Mouse (Mus musculus) stomach, embryonic 15.5 days (tissue): ENCODE results near the gene Slc6a16. TPM values are rescaled to one million over a fixed set of nuclear protein-coding genes. Genes with fewer than 3 reads are reported as not detected.
"Not testable (repeated sequence)": the region's sequence is repeated elsewhere in the genome, so short reads cannot be mapped to it uniquely, and the experiment has no call there.

Source experiments
- ATAC-seq: fragments of 200-750 bp; cut with Nextera tagmentation; 2 replicates; pipeline ENCODE4 v1.8.0; 2017; ENCODE audit warnings: low read depth, moderate number of reproducible peaks, moderate TSS enrichment; ENCODE audit not compliant: insufficient read depth, low FRiP score
- H3K27ac ChIP-seq: fragments of 300-500 bp; sonication (generic); 2 replicates; pipeline ENCODE4 v1.5.1; 2015; ENCODE audit warnings: mild to moderate bottlenecking, inconsistent platforms
- H3K27me3 ChIP-seq: fragments of 300-500 bp; sonication (generic); replicated peaks from 2 replicates; pipeline ENCODE4 v1.6.1; 2015; ENCODE audit warnings: inconsistent platforms
- H3K36me3 ChIP-seq: fragments of 300-500 bp; sonication (generic); 2 replicates; pipeline ENCODE4 v1.6.1; 2015; ENCODE audit warnings: inconsistent platforms
- H3K4me1 ChIP-seq: fragments of 300-500 bp; sonication (generic); 2 replicates; pipeline ENCODE4 v1.6.1; 2015; ENCODE audit warnings: inconsistent platforms
- H3K4me2 ChIP-seq: fragments of 300-500 bp; sonication (generic); 2 replicates; pipeline ENCODE4 v1.6.1; 2015; ENCODE audit warnings: mild to moderate bottlenecking, inconsistent platforms
- H3K4me3 ChIP-seq: fragments of 300-500 bp; sonication (generic); replicated peaks from 2 replicates; pipeline ENCODE4 v1.5.1; 2015; ENCODE audit warnings: inconsistent platforms
- H3K9ac ChIP-seq: fragments of 300-500 bp; sonication (generic); 2 replicates; pipeline ENCODE4 v1.6.1; 2015; ENCODE audit warnings: inconsistent platforms
- H3K9me3 ChIP-seq: fragments of 300-500 bp; sonication (generic); 2 replicates; pipeline ENCODE4 v1.6.1; 2016; ENCODE audit warnings: inconsistent platforms
- WGBS: fragments of 180-500 bp; shearing (Covaris S2); methylation state at CpG from one replicate; pipeline ENCODE4 v1.1.7; 2015; 5-methylcytosine and 5-hydroxymethylcytosine counted together
- polyA plus RNA-seq: library from polyadenylated mRNA; unstranded; fragments of >200 nt; fragmentation: Nextera tagmentation; extraction: Ambion mirVana; gene quantifications from 2 replicates; pipeline ENCODE4 v1.2.1, GENCODE M21; 2015

Gene Slc6a16
- polyA plus RNA-seq, 1 experiment from 2014 or later: not detected

- H3K4me2 ChIP-seq: peak overlapping the region; percentile 44
- ATAC-seq: 0 out of 2 replicates have a peak, but pooled peaks have one; percentile 9
- peak overlapping the region; percentile 20 for H3K4me3 ChIP-seq
- H3K4me1 ChIP-seq: peaks cover 31% of the 10 kb centered on the region
- peaks cover 15% of the 10 kb centered on the region; the same call in 1 of the 2 replicates for H3K36me3 ChIP-seq
- 0 out of 2 replicates have a peak overlapping the region, but pooled peaks have one; percentile 14 for H3K9ac ChIP-seq
- no peak overlapping the region for H3K27ac ChIP-seq
- WGBS: 41% methylated on average over 17 of the region's 17 CpGs
- peaks cover 4% of the 10 kb centered on the region; the same call in 1 of the 2 replicates for H3K27me3 ChIP-seq
- H3K9me3 ChIP-seq: no peaks in the 10 kb centered on the region
These were observed 5.2 kb upstream of the Slc6a16 start for GRCm38 (mm10) chr7:45235656-45236180.

DNA sequence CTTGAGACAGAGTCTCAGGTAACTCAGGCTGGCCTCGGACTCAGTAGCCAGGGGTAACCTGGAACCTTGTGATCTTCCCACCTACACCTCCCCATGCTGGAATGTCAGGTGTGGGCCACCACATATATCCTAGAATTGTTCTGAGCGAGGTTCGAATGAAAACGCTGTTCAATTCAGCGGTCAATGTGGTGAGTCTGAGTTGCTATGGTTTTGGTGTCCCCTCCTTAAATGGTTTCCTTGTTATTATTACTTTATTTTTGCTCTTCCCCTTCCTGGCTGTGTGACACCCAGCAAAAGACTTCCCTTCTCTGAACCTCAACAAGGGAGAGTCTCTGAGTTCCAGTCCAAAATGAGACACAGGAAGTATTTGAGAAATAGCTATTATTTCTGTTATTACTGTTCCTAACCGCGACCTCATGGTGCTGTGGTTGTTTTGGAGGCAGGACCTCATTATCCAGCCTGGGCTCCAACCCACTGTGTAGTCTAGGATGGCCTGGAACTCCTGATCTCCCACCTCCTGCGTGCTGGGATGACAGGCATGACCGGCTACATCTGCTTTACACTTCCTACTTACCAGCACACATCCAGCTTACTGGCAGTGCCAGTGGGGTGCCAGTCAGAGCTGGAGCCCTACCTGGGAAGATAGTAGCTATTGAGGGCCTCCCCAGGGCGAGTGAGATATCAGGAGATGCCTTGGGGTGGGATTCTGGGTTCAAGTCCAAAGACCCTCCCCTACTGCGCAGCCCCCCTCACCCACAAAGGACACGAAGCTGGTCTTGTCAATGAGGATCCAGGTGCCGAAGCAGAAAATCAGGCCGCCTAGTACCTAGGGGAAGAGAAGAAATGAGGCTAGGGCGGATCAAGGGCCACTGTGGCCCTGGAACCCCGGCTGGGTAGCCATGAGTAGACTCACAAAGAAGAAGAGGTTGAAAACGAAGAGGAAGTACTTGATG, 2.9 kb upstream of the Slc6a16 start:
- Histone ChIP-seq H3K9ac (no peak overlapping the region), H3K4me3 (0 out of 2 replicates have a peak overlapping the region, but pooled peaks have one; percentile 1), H3K9me3 (no peaks in the 10 kb centered on the region), H3K4me1 (peaks cover 32% of the 10 kb centered on the region), H3K27ac (0 out of 2 replicates have a peak overlapping the region, but pooled peaks have one; percentile 13), H3K27me3 (peaks cover 4% of the 10 kb centered on the region; the same call in 1 of the 2 replicates), H3K4me2 (no peak overlapping the region; the same call in 1 of the 2 replicates), H3K36me3 (no peaks in the 10 kb centered on the region)
- no peak for ATAC-seq
- 73% methylated on average over 17 of the region's 17 CpGs for WGBS

- Histone ChIP-seq H3K27me3 (peaks cover 4% of the 10 kb centered on the region; the same call in 1 of the 2 replicates), H3K9me3 (no peaks in the 10 kb centered on the region), H3K4me1 (peaks cover 24% of the 10 kb centered on the region), H3K27ac (0 out of 2 replicates have a peak within 1 kb of the TSS, but pooled peaks have one; percentile 13), H3K9ac (no peak within 1 kb of the TSS), H3K4me3 (0 out of 2 replicates have a peak within 1 kb of the TSS, but pooled peaks have one; percentile 1), H3K36me3 (no peaks in the 10 kb centered on the region), H3K4me2 (peak within 1 kb of the TSS; percentile 21; the same call in 1 of the 2 replicates)
- no peak for ATAC-seq
- WGBS: 35% methylated on average over 20 of the region's 20 CpGs
These were observed 2.0 kb upstream of the Slc6a16 start, which contains the start of gene Cd37 for GRCm38 (mm10) chr7:45238723-45239496. Gene Cd37, minus strand, starts transcription at chr7:45239115.

DNA sequence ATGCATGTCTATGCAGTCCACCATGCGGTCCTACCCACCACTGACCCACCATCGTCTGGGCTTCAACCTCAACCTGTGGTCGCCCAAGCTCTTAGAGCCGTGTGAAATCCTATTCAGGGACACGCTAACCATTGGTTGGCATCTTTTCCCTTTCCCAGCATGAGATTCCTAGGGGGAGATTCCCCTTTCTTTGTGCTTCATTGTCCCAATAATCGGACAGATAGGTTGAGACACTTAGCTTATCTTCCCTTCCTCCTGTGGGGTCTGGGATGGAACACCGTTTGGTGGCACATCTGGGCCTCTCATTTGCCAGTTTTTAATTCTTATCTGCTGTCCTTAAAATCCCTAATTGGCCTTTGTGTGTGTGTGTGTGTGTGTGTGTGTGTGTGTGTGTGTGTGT, 776 bp upstream of the Slc6a16 start:
- Histone ChIP-seq H3K36me3 (no peaks in the 10 kb centered on the region), H3K27me3 (peaks cover 4% of the 10 kb centered on the region; the same call in 1 of the 2 replicates), H3K4me2 (no peak overlapping the region), H3K9me3 (no peaks in the 10 kb centered on the region), H3K9ac (no peak overlapping the region), H3K27ac (no peak overlapping the region), H3K4me3 (no peak overlapping the region), H3K4me1 (peaks cover 13% of the 10 kb centered on the region)
- 86% methylated on average over 7 of the region's 7 CpGs for WGBS
- ATAC-seq: no peak

GRCm38 (mm10) chr7:45241389-45241749, 484 bp downstream of the Slc6a16 start:
- Histone ChIP-seq H3K4me1 (peaks cover 6% of the 10 kb centered on the region), H3K4me2 (peak overlapping the region; percentile 54; the same call in 1 of the 2 replicates), H3K4me3 (no peak overlapping the region), H3K36me3 (no peaks in the 10 kb centered on the region), H3K27me3 (peaks cover 4% of the 10 kb centered on the region; the same call in 1 of the 2 replicates), H3K9ac (no peak overlapping the region), H3K9me3 (no peaks in the 10 kb centered on the region), H3K27ac (no peak overlapping the region)
- WGBS: 76% methylated on average over 6 of the region's 6 CpGs
- ATAC-seq: no peak

GRCm38 (mm10) chr7:45247666-45248065, 6.8 kb downstream of the Slc6a16 start:
- Histone ChIP-seq H3K27me3 (no peaks in the 10 kb centered on the region), H3K27ac (no peak overlapping the region), H3K4me1 (no peaks in the 10 kb centered on the region), H3K9ac (no peak overlapping the region), H3K36me3 (no peaks in the 10 kb centered on the region), H3K9me3 (no peaks in the 10 kb centered on the region), H3K4me2 (no peak overlapping the region), H3K4me3 (no peak overlapping the region)
- 50% methylated on average over 3 of the region's 3 CpGs for WGBS
- ATAC-seq: no peak

DNA sequence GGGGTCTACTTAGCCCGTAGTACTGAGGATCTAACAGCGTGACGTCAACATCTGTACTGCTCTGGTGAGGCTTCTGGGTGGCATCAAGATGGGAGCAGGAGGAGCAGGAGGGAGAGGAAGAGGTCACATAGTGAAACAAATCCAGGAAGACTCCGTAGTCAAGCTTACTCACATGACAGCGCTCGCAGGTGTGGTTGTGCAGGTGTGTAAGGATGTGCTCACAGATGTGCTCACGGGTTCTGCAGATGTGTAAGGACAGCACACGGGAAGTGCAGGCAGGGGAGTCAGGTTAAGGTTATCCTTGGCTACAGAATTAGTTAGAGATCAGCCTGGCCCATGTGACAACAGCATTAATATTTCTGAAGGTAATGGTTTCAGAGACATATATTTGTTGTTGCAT, 12.9 kb downstream of the Slc6a16 start:
- no peaks in the 10 kb centered on the region for H3K36me3 ChIP-seq
- WGBS: 72% methylated on average over 8 of the region's 8 CpGs
- H3K4me2 ChIP-seq: no peak overlapping the region
- no peaks in the 10 kb centered on the region for H3K4me1 ChIP-seq
- no peak overlapping the region for H3K4me3 ChIP-seq
- no peak overlapping the region for H3K27ac ChIP-seq
- no peak for ATAC-seq
- H3K27me3 ChIP-seq: no peaks in the 10 kb centered on the region
- H3K9ac ChIP-seq: no peak overlapping the region
- no peaks in the 10 kb centered on the region for H3K9me3 ChIP-seq

GRCm38 (mm10) chr7:45255822-45256221, 14.9 kb downstream of the Slc6a16 start:
- H3K27ac ChIP-seq, H3K27me3 ChIP-seq, H3K4me1 ChIP-seq, H3K9ac ChIP-seq, ATAC-seq, H3K36me3 ChIP-seq, H3K9me3 ChIP-seq, H3K4me3 ChIP-seq, H3K4me2 ChIP-seq: not testable (repeated sequence)
- WGBS: 68% methylated on average over 7 of the region's 7 CpGs

GRCm38 (mm10) chr7:45257063-45257840, 16.4 kb downstream of the Slc6a16 start:
- no peak overlapping the region for H3K4me2 ChIP-seq
- WGBS: 53% methylated on average over 11 of the region's 11 CpGs
- no peak overlapping the region for H3K9ac ChIP-seq
- no peaks in the 10 kb centered on the region for H3K27me3 ChIP-seq
- no peak overlapping the region for H3K27ac ChIP-seq
- ATAC-seq: no peak
- H3K36me3 ChIP-seq: no peaks in the 10 kb centered on the region
- H3K4me3 ChIP-seq: no peak overlapping the region
- H3K9me3 ChIP-seq: no peaks in the 10 kb centered on the region
- no peaks in the 10 kb centered on the region for H3K4me1 ChIP-seq

DNA sequence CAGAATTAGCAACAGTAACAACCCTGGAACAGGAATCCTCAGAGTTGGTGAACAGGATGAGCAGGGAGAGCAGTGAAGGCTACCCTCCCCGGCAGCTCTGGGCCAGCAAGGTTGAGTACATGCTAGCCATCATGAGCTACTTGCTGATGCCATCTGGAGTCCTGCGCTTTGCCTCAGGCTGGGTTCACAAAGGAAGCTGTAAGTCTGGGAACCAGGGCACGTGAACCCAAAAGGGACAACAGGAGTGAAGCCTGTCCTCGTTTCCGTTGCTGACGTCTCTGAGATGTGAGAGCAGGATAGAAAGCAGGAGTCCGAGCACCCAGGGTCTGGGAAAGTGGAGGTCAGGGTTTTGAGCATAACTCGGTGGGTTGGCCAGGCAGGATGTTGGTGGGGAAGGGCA, 18.4 kb downstream of the Slc6a16 start:
- H3K4me3 ChIP-seq: no peak overlapping the region
- H3K36me3 ChIP-seq: no peaks in the 10 kb centered on the region
- no peaks in the 10 kb centered on the region for H3K9me3 ChIP-seq
- H3K4me1 ChIP-seq: no peaks in the 10 kb centered on the region
- no peak overlapping the region for H3K27ac ChIP-seq
- 84% methylated on average over 8 of the region's 8 CpGs for WGBS
- no peaks in the 10 kb centered on the region for H3K27me3 ChIP-seq
- H3K9ac ChIP-seq: no peak overlapping the region
- H3K4me2 ChIP-seq: no peak overlapping the region
- no peak for ATAC-seq

- no peaks in the 10 kb centered on the region for H3K27me3 ChIP-seq
- H3K4me3 ChIP-seq: no peak overlapping the region
- H3K4me2 ChIP-seq: no peak overlapping the region
- no peak overlapping the region for H3K27ac ChIP-seq
- no peaks in the 10 kb centered on the region for H3K36me3 ChIP-seq
- WGBS: 35% methylated on average over 7 of the region's 7 CpGs
- no peak for ATAC-seq
- H3K9ac ChIP-seq: no peak overlapping the region
- no peaks in the 10 kb centered on the region for H3K9me3 ChIP-seq
- H3K4me1 ChIP-seq: no peaks in the 10 kb centered on the region
These were observed 21.4 kb downstream of the Slc6a16 start for GRCm38 (mm10) chr7:45262266-45262665.
